Mouse (Mus musculus) CH12.LX (cell line): ENCODE results near the gene Cdh4. TPM values are rescaled to one million over a fixed set of nuclear protein-coding genes. Genes with fewer than 3 reads are reported as not detected.

Experiments
- DNase-seq: peaks from one replicate; pipeline ENCODE4 v3.0.0-alpha.2; 2013; ENCODE audit errors: extremely low read depth
- H3K27ac ChIP-seq: 2 replicates; pipeline ENCODE4 v1.5.1; 2012; ENCODE audit warnings: low read depth, mild to moderate bottlenecking, control low read depth, moderate library complexity; ENCODE audit not compliant: insufficient read depth
- H3K27me3 ChIP-seq: replicated peaks from 2 replicates; pipeline ENCODE3; 2012; ENCODE audit warnings: inconsistent platforms
- H3K36me3 ChIP-seq, 2 experiments: replicated peaks in 1 of 2; 2 replicates each; pipeline versions ENCODE3 to v1.6.1; 2012; ENCODE audit warnings: inconsistent platforms in 1 of 2, low read length in 1 of 2, mild to moderate bottlenecking in 1 of 2, mixed read lengths in 1 of 2, moderate library complexity in 1 of 2; ENCODE audit not compliant: control insufficient read depth in 1 of 2, insufficient read depth in 1 of 2
- H3K4me1 ChIP-seq, 2 experiments: 2 replicates each; pipeline ENCODE4 v1.6.1; 2012; ENCODE audit warnings: inconsistent platforms in 1 of 2, moderate library complexity in 1 of 2; ENCODE audit not compliant: insufficient read depth in 2 of 2, control insufficient read depth in 1 of 2
- H3K4me2 ChIP-seq: 2 replicates; pipeline ENCODE4 v1.6.1; 2012; ENCODE audit warnings: low read depth, mild to moderate bottlenecking, control low read depth; ENCODE audit not compliant: poor library complexity, insufficient read depth, severe bottlenecking
- H3K4me3 ChIP-seq, 3 experiments: fragments of 150-350 bp in 1 of 3; sonication (generic) in 1 of 3; replicated peaks in 1 of 3; 2 replicates each; pipeline versions ENCODE3 to v1.5.1; 2011 to 2012; ENCODE audit warnings: low read depth in 2 of 3, low read length in 2 of 3, mild to moderate bottlenecking in 2 of 3, moderate library complexity in 2 of 3, control low read depth in 1 of 3, improper control_type of control experiment in 1 of 3, inconsistent platforms in 1 of 3, mixed read lengths in 1 of 3; ENCODE audit not compliant: poor library complexity in 1 of 3
- H3K79me2 ChIP-seq: replicated peaks from 2 replicates; pipeline ENCODE4 v1.6.1; 2012; ENCODE audit warnings: mild to moderate bottlenecking, moderate library complexity; ENCODE audit not compliant: control insufficient read depth, poor library complexity, insufficient read depth, severe bottlenecking; ENCODE audit errors: extremely low read depth
- H3K9ac ChIP-seq: 2 replicates; pipeline ENCODE4 v1.6.1; 2012; ENCODE audit warnings: low read depth, mild to moderate bottlenecking, control low read depth, moderate library complexity; ENCODE audit not compliant: insufficient read depth
- H3K9me3 ChIP-seq: replicated peaks from 2 replicates; pipeline ENCODE3; 2012; ENCODE audit warnings: low read length, inconsistent platforms, mixed read lengths
- BHLHE40 ChIP-seq: IDR thresholded peaks from 2 replicates; pipeline ENCODE4 v1.6.1; 2011; ENCODE audit warnings: mild to moderate bottlenecking, low read depth, low read length, improper control_type of control experiment
- CHD2 ChIP-seq: IDR thresholded peaks from 2 replicates; pipeline ENCODE4 v1.6.1; 2011; ENCODE audit warnings: low read length, improper control_type of control experiment
- CTCF ChIP-seq, 2 experiments: IDR thresholded peaks in 1 of 2; conservative IDR thresholded peaks in 1 of 2; 2 replicates each; pipeline ENCODE4 v1.5.1; 2011 to 2012; ENCODE audit warnings: low read depth in 2 of 2, low read length in 2 of 2, improper control_type of control experiment in 1 of 2, inconsistent platforms in 1 of 2, mild to moderate bottlenecking in 1 of 2, moderate library complexity in 1 of 2
- ELF1 ChIP-seq: IDR thresholded peaks from 2 replicates; pipeline ENCODE4 v1.6.1; 2014; ENCODE audit warnings: low read depth, mild to moderate bottlenecking, inconsistent platforms, low read length, improper control_type of control experiment
- EP300 ChIP-seq: IDR thresholded peaks from 2 replicates; pipeline ENCODE4 v1.6.1; 2011; ENCODE audit warnings: low read length, improper control_type of control experiment
- ETS1 ChIP-seq: conservative IDR thresholded peaks from 2 replicates; pipeline ENCODE4 v1.6.1; 2012; ENCODE audit warnings: low read depth, mild to moderate bottlenecking, inconsistent platforms, low read length, improper control_type of control experiment, moderate library complexity
- HCFC1 ChIP-seq: IDR thresholded peaks from 2 replicates; pipeline ENCODE4 v1.6.1; 2012; ENCODE audit warnings: low read depth, mild to moderate bottlenecking, inconsistent platforms, low read length, improper control_type of control experiment
- IRF4 ChIP-seq: IDR thresholded peaks from 2 replicates; pipeline ENCODE4 v1.6.1; 2014; ENCODE audit warnings: low read depth, mild to moderate bottlenecking, inconsistent platforms, low read length, improper control_type of control experiment
- JUN ChIP-seq: IDR thresholded peaks from 2 replicates; pipeline ENCODE4 v1.6.1; 2011; ENCODE audit warnings: low read depth, mild to moderate bottlenecking, low read length, improper control_type of control experiment, moderate library complexity; ENCODE audit not compliant: insufficient read depth
- JUND ChIP-seq: conservative IDR thresholded peaks from 2 replicates; pipeline ENCODE4 v1.6.1; 2011; ENCODE audit warnings: low read depth, low read length, improper control_type of control experiment
- KAT2A ChIP-seq: IDR thresholded peaks from 2 replicates; pipeline ENCODE4 v1.6.1; 2012; ENCODE audit warnings: low read length, improper control_type of control experiment, inconsistent platforms; ENCODE audit not compliant: insufficient replicate concordance
- MAFK ChIP-seq: IDR thresholded peaks from 2 replicates; pipeline ENCODE4 v1.6.1; 2011; ENCODE audit warnings: low read length, improper control_type of control experiment; ENCODE audit not compliant: insufficient replicate concordance
- MAX ChIP-seq: IDR thresholded peaks from 2 replicates; pipeline ENCODE4 v1.6.1; 2011; ENCODE audit warnings: low read length, improper control_type of control experiment
- MAZ ChIP-seq: IDR thresholded peaks from 2 replicates; pipeline ENCODE4 v1.6.1; 2012; ENCODE audit warnings: low read depth, mild to moderate bottlenecking, inconsistent platforms, low read length, improper control_type of control experiment, moderate library complexity
- MEF2A ChIP-seq: IDR thresholded peaks from 2 replicates; pipeline ENCODE4 v1.6.1; 2014; ENCODE audit warnings: low read depth, mild to moderate bottlenecking, inconsistent platforms, low read length, improper control_type of control experiment, borderline replicate concordance
- MYC ChIP-seq: IDR thresholded peaks from 2 replicates; pipeline ENCODE4 v1.6.1; 2011; ENCODE audit warnings: low read depth, mild to moderate bottlenecking, improper control_type of control experiment, low read length
- PAX5 ChIP-seq: IDR thresholded peaks from 2 replicates; pipeline ENCODE4 v1.6.1; 2012; ENCODE audit warnings: low read length, inconsistent platforms, mixed read lengths
- POLR2A ChIP-seq: IDR thresholded peaks from 2 replicates; pipeline ENCODE4 v1.6.1; 2011; ENCODE audit warnings: low read depth, mild to moderate bottlenecking, improper control_type of control experiment, low read length
- POLR2AphosphoS2 ChIP-seq: IDR thresholded peaks from 2 replicates; pipeline ENCODE4 v1.6.1; 2011; ENCODE audit warnings: low read depth, low read length, improper control_type of control experiment
- RAD21 ChIP-seq: IDR thresholded peaks from 2 replicates; pipeline ENCODE4 v1.6.1; 2011; ENCODE audit warnings: low read depth, mild to moderate bottlenecking, low read length, improper control_type of control experiment, moderate library complexity
- SIN3A ChIP-seq: IDR thresholded peaks from 2 replicates; pipeline ENCODE4 v1.6.1; 2012; ENCODE audit warnings: low read length, improper control_type of control experiment, inconsistent platforms
- TBP ChIP-seq: conservative IDR thresholded peaks from 2 replicates; pipeline ENCODE4 v1.6.1; 2011; ENCODE audit warnings: low read depth, low read length, improper control_type of control experiment
- TCF12 ChIP-seq: IDR thresholded peaks from 2 replicates; pipeline ENCODE4 v1.6.1; 2014; ENCODE audit warnings: low read depth, mild to moderate bottlenecking, inconsistent platforms, low read length, improper control_type of control experiment
- UBTF ChIP-seq: IDR thresholded peaks from 2 replicates; pipeline ENCODE4 v1.6.1; 2012; ENCODE audit warnings: low read depth, mild to moderate bottlenecking, inconsistent platforms, low read length, improper control_type of control experiment, moderate library complexity
- USF1 ChIP-seq: IDR thresholded peaks from 2 replicates; pipeline ENCODE4 v1.6.1; 2014; ENCODE audit warnings: low read depth, mild to moderate bottlenecking, inconsistent platforms, low read length, improper control_type of control experiment
- USF2 ChIP-seq: conservative IDR thresholded peaks from 2 replicates; pipeline ENCODE4 v1.6.1; 2011; ENCODE audit warnings: low read depth, low read length, improper control_type of control experiment
- ZC3H11A ChIP-seq: IDR thresholded peaks from 2 replicates; pipeline ENCODE4 v1.6.1; 2012; ENCODE audit warnings: low read depth, mild to moderate bottlenecking, inconsistent platforms, low read length, improper control_type of control experiment
- ZKSCAN1 ChIP-seq: IDR thresholded peaks from 2 replicates; pipeline ENCODE4 v1.6.1; 2012; ENCODE audit warnings: low read depth, inconsistent platforms, low read length, improper control_type of control experiment, borderline replicate concordance
- ZNF384 ChIP-seq: IDR thresholded peaks from 2 replicates; pipeline ENCODE4 v1.6.1; 2012; ENCODE audit warnings: low read depth, low read length, improper control_type of control experiment, inconsistent platforms
- dilution Hi-C: fragments of 300-500 bp; cut with MboI; formaldehyde crosslinking; loops from 2 replicates; pipeline ENCODE4 v1.14.3; 2020; ENCODE audit warnings: low sequenced_read_pairs; ENCODE audit not compliant: extremely low pct_unique_long_range_greater_than_20kb, extremely low pct_ligation_motif_present
- in situ Hi-C: fragments of 300-500 bp; cut with MboI; formaldehyde crosslinking; loops from 3 replicates; pipeline ENCODE4 v1.14.3; 2019; ENCODE audit warnings: low sequenced_read_pairs, low pct_ligation_motif_present, low pct_unique_long_range_greater_than_20kb, mixed read lengths
- polyA plus RNA-seq: library from polyadenylated mRNA; unstranded; fragments of >175 nt; gene quantifications from 2 replicates; pipeline ENCODE4 v1.2.1, GENCODE M21; 2012; ENCODE audit warnings: low read depth; ENCODE audit not compliant: insufficient read length
- total RNA-seq, 2 experiments: library from RNA; depleted of rRNA; stranded (reverse); fragments of 300-350 nt in 1 of 2; fragments of >200 nt in 1 of 2; gene quantifications; 2 replicates each; pipeline ENCODE4 v1.2.3; 2012 to 2014

Gene Cdh4
- total and polyA plus RNA-seq, 3 experiments, result not detected

- Histone ChIP-seq H3K36me3 (no peaks in the 10 kb centered on the region), H3K4me1 (no peaks in the 10 kb centered on the region), H3K9ac (no peak overlapping the region), H3K9me3 (peaks cover 18% of the 10 kb centered on the region), H3K27me3 (peaks cover 15% of the 10 kb centered on the region), H3K27ac (no peak overlapping the region), H3K4me3 (no peak overlapping the region), H3K79me2 (no peaks in the 10 kb centered on the region), H3K4me2 (no peak overlapping the region)
- no peak for DNase-seq
- TF ChIP-seq BHLHE40 (no peak), ZNF384 (no peak), CTCF (conservative IDR thresholded peaks at IDR 0.05 in 1 of 2, IDR thresholded peaks at IDR 0.05 in 1 of 2; ENCODE audit: low read depth in 2 of 2, low read length in 2 of 2) (no peak), ZC3H11A (no peak), ETS1 (no peak), SIN3A (no peak), USF2 (no peak), CHD2 (no peak), POLR2A (no peak), TBP (no peak), MAZ (no peak), KAT2A (no peak)
- in situ Hi-C loops, result no loop called here
- dilution Hi-C loops, result no loop called here
Observed at GRCm38 (mm10) chr2:179587069-179587468, 144.8 kb downstream of the Cdh4 start.

- no peaks in the 10 kb centered on the region for H3K36me3 ChIP-seq
- no peak overlapping the region for H3K4me3 ChIP-seq
- no peaks in the 10 kb centered on the region for H3K79me2 ChIP-seq
- no peak overlapping the region for H3K4me2 ChIP-seq
- H3K27me3 ChIP-seq, result peaks cover 33% of the 10 kb centered on the region
- no peak for DNase-seq
- dilution Hi-C loops, result no loop called here
- H3K4me1 ChIP-seq, result no peaks in the 10 kb centered on the region
- no peak overlapping the region for H3K9ac ChIP-seq
- in situ Hi-C loops, result no loop called here
- TF ChIP-seq POLR2AphosphoS2 (no peak), CTCF (conservative IDR thresholded peaks at IDR 0.05 in 1 of 2, IDR thresholded peaks at IDR 0.05 in 1 of 2; ENCODE audit: low read depth in 2 of 2, low read length in 2 of 2) (no peak), PAX5 (no peak)
- H3K27ac ChIP-seq, result no peak overlapping the region
- H3K9me3 ChIP-seq, result peaks cover 5% of the 10 kb centered on the region
Observed at GRCm38 (mm10) chr2:179591661-179592060, 149.4 kb downstream of the Cdh4 start.

GRCm38 (mm10) chr2:179595013-179595412 is 152.8 kb downstream of the Cdh4 start:
- no peaks in the 10 kb centered on the region for H3K9me3 ChIP-seq
- H3K36me3 ChIP-seq, result no peaks in the 10 kb centered on the region
- TF ChIP-seq ELF1 (no peak), TCF12 (no peak), HCFC1 (no peak), JUND (no peak), MAX (no peak), UBTF (no peak), POLR2A (no peak), TBP (no peak), JUN (no peak), USF1 (no peak), RAD21 (no peak), MEF2A (no peak), MYC (no peak), MAFK (no peak), EP300 (no peak), IRF4 (no peak), ZKSCAN1 (no peak)
- H3K79me2 ChIP-seq, result no peaks in the 10 kb centered on the region
- H3K27me3 ChIP-seq, result peaks cover 55% of the 10 kb centered on the region
- H3K4me1 ChIP-seq, result no peaks in the 10 kb centered on the region
- no peak overlapping the region for H3K4me2 ChIP-seq
- no peak overlapping the region for H3K27ac ChIP-seq
- H3K9ac ChIP-seq, result no peak overlapping the region
- in situ Hi-C loops, result no loop called here
- H3K4me3 ChIP-seq, result no peak overlapping the region
- dilution Hi-C loops, result no loop called here
- no peak for DNase-seq
